Mouse (Mus musculus): ENCODE data around the gene E030025P04Rik. TPM values are rescaled to one million over a fixed set of nuclear protein-coding genes. Genes with fewer than 3 reads are reported as not detected.

The E030025P04Rik gene
- total and polyA plus RNA-seq, 3 experiments, result not detected

DNA sequence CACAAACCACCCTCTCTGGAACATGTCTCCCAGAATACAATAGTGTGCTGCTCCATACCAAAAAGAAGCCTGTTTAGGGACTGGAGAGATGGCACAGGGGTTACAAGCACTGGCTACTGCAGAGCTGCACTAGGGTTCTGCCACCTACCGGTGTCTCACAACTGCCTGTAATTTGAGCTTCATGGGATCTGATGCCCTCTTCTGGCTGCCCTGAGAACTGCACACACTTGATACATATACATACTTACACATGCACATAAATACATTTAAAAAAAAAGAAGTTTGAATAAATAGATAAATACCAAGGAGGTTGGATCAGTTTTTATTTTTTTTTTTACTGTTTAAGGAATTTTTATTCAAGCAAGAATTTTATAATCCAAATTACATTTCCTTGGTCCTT is 28.1 kb upstream of the E030025P04Rik start:
- Histone ChIP-seq H3K36me3 (replicated peaks in 1 of 2; ENCODE audit: control insufficient read depth in 1 of 2, insufficient read depth in 1 of 2, low read length in 1 of 2) (no peaks in the 10 kb centered on the region), H3K9ac (ENCODE audit: insufficient read depth, low read depth) (no peak overlapping the region), H3K9me3 (replicated peaks; ENCODE audit: low read length) (peaks cover 8% of the 10 kb centered on the region), H3K27me3 (replicated peaks) (no peaks in the 10 kb centered on the region), H3K4me3 (replicated peaks in 1 of 3; ENCODE audit: low read depth in 2 of 3, low read length in 2 of 3, poor library complexity in 1 of 3) (no peak overlapping the region), H3K4me2 (ENCODE audit: insufficient read depth, low read depth, poor library complexity, severe bottlenecking) (no peak overlapping the region), H3K4me1 (ENCODE audit: control insufficient read depth in 1 of 2, insufficient read depth in 2 of 2) (no peaks in the 10 kb centered on the region), H3K79me2 (replicated peaks; ENCODE audit: control insufficient read depth, extremely low read depth, insufficient read depth, poor library complexity, severe bottlenecking) (no peaks in the 10 kb centered on the region), H3K27ac (ENCODE audit: insufficient read depth, low read depth) (no peak overlapping the region)
- dilution Hi-C loops (cut with MboI; ENCODE audit: extremely low pct_ligation_motif_present, extremely low pct_unique_long_range_greater_than_20kb, low sequenced_read_pairs), result no loop called here
- in situ Hi-C loops (cut with MboI; ENCODE audit: low pct_ligation_motif_present, low pct_unique_long_range_greater_than_20kb, low sequenced_read_pairs), result no loop called here
- DNase-seq (ENCODE audit: extremely low read depth), result no peak
- TF ChIP-seq PAX5 (IDR thresholded peaks at IDR 0.05; ENCODE audit: low read length) (no peak), CTCF (conservative IDR thresholded peaks at IDR 0.05 in 1 of 2, IDR thresholded peaks at IDR 0.05 in 1 of 2; ENCODE audit: low read depth in 2 of 2, low read length in 2 of 2) (peak in 1 of 2 experiments; percentile 35; a peak in 2 of 4 replicates), CHD1 (IDR thresholded peaks at IDR 0.05; ENCODE audit: low read depth, low read length) (no peak)

DNA sequence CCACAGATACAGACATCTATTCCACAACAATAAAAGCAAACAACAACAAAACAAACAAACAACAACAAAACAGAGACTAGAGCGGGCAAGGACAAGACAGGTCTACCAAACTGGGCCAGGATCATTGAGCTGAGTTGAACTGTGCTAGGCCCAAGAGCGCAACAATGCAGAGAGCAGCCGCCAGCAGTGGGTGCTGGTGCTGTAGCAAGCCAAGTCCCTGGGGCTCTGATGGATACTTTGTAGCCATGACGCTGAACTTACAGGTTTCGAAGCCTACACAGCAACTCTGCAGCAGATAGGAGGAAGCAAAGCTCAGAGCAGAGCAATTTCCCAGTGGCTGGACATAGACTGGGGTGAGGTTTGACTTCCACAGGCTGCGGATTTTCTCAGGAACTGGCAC is 26.6 kb upstream of the E030025P04Rik start:
- no peak overlapping the region for H3K4me2 ChIP-seq (ENCODE audit: insufficient read depth, low read depth, poor library complexity, severe bottlenecking)
- DNase-seq (ENCODE audit: extremely low read depth), result no peak
- H3K27ac ChIP-seq (ENCODE audit: insufficient read depth, low read depth), result no peak overlapping the region
- H3K4me1 ChIP-seq (ENCODE audit: control insufficient read depth in 1 of 2, insufficient read depth in 2 of 2), result no peaks in the 10 kb centered on the region
- H3K79me2 ChIP-seq (replicated peaks; ENCODE audit: control insufficient read depth, extremely low read depth, insufficient read depth, poor library complexity, severe bottlenecking), result no peaks in the 10 kb centered on the region
- dilution Hi-C loops (cut with MboI; ENCODE audit: extremely low pct_ligation_motif_present, extremely low pct_unique_long_range_greater_than_20kb, low sequenced_read_pairs), result no loop called here
- no peaks in the 10 kb centered on the region for H3K36me3 ChIP-seq (replicated peaks in 1 of 2; ENCODE audit: control insufficient read depth in 1 of 2, insufficient read depth in 1 of 2, low read length in 1 of 2)
- no peak overlapping the region for H3K9ac ChIP-seq (ENCODE audit: insufficient read depth, low read depth)
- TF ChIP-seq POLR2AphosphoS2 (IDR thresholded peaks at IDR 0.05; ENCODE audit: low read depth, low read length) (no peak), MEF2A (IDR thresholded peaks at IDR 0.05; ENCODE audit: borderline replicate concordance, low read depth, low read length) (no peak), TCF12 (IDR thresholded peaks at IDR 0.05; ENCODE audit: low read depth, low read length) (no peak), TBP (conservative IDR thresholded peaks at IDR 0.05; ENCODE audit: low read depth, low read length) (no peak), ZKSCAN1 (IDR thresholded peaks at IDR 0.05; ENCODE audit: borderline replicate concordance, low read depth, low read length) (no peak), RCOR1 (conservative IDR thresholded peaks at IDR 0.05; ENCODE audit: low read depth, low read length) (no peak), IRF4 (IDR thresholded peaks at IDR 0.05; ENCODE audit: low read depth, low read length) (no peak), JUND (conservative IDR thresholded peaks at IDR 0.05; ENCODE audit: low read depth, low read length) (no peak), GABPA (IDR thresholded peaks at IDR 0.05; ENCODE audit: insufficient replicate concordance, low read depth, low read length) (no peak), PAX5 (IDR thresholded peaks at IDR 0.05; ENCODE audit: low read length) (no peak), ZMIZ1 (IDR thresholded peaks at IDR 0.05; ENCODE audit: low read depth, low read length) (no peak), NRF1 (IDR thresholded peaks at IDR 0.05; ENCODE audit: low read depth, low read length) (no peak), CHD1 (IDR thresholded peaks at IDR 0.05; ENCODE audit: low read depth, low read length) (no peak), MYC (IDR thresholded peaks at IDR 0.05; ENCODE audit: low read depth, low read length) (no peak), SIN3A (IDR thresholded peaks at IDR 0.05; ENCODE audit: low read length) (no peak), NELFE (IDR thresholded peaks at IDR 0.05; ENCODE audit: low read depth, low read length) (no peak), CTCF (conservative IDR thresholded peaks at IDR 0.05 in 1 of 2, IDR thresholded peaks at IDR 0.05 in 1 of 2; ENCODE audit: low read depth in 2 of 2, low read length in 2 of 2) (no peak)
- no peaks in the 10 kb centered on the region for H3K27me3 ChIP-seq (replicated peaks)
- peaks cover 8% of the 10 kb centered on the region for H3K9me3 ChIP-seq (replicated peaks; ENCODE audit: low read length)
- in situ Hi-C loops (cut with MboI; ENCODE audit: low pct_ligation_motif_present, low pct_unique_long_range_greater_than_20kb, low sequenced_read_pairs), result no loop called here
- no peak overlapping the region for H3K4me3 ChIP-seq (replicated peaks in 1 of 3; ENCODE audit: low read depth in 2 of 3, low read length in 2 of 3, poor library complexity in 1 of 3)

All from CH12.LX (cell line).